Mouse (Mus musculus) thymus, postnatal 14 days (tissue): ENCODE measurements at regions not wholly inside any gene's neighbourhood (a gene's known extent, or its start where the extent isn't known, plus 50 kb on each side); places are given as distances from the start of the nearest gene placed in this dataset.

Experiments used
- DNase-seq: peaks from one replicate; pipeline ENCODE4 v3.0.0; 2021

DNA sequence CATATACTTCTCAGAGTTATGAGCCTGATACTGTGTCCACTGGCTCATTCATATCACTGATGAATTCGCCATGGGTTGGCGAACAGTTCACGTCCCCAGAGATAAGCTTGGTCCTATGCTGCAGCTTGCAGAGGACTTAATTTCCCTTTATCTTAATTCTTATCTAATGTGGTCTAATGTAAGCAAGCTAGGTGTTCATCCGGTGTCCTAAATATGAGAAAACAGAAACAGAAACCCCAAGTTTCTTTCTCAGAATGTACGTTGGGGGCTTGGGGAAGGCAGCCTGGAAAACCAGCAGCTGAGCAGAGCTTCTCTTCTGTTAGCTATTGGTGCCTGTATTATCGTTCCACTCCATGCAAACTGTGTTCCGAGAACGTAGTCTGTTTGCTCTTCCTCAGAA, 170.1 kb downstream of the 1700064H15Rik start:
- no peak for DNase-seq

DNA sequence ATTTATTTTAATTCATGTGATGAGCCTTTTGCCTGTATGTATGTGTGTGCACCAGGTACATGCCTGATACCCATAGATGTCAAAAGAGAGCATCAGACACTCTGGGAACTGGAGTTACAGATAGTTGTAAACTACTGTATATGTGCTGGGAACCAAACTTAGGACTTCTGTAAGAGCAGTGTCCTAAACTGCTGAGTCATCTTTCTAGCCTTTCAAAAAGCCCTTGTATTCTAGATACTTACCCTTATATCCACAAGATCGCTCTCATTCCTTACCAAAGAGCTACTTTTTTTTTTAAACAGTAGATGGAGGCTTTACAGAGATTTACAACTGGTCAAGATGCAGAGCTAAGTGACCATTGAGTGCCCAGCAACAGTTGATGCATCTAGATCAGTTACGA, 171.0 kb downstream of the 1700064H15Rik start:
- no peak for DNase-seq

DNA sequence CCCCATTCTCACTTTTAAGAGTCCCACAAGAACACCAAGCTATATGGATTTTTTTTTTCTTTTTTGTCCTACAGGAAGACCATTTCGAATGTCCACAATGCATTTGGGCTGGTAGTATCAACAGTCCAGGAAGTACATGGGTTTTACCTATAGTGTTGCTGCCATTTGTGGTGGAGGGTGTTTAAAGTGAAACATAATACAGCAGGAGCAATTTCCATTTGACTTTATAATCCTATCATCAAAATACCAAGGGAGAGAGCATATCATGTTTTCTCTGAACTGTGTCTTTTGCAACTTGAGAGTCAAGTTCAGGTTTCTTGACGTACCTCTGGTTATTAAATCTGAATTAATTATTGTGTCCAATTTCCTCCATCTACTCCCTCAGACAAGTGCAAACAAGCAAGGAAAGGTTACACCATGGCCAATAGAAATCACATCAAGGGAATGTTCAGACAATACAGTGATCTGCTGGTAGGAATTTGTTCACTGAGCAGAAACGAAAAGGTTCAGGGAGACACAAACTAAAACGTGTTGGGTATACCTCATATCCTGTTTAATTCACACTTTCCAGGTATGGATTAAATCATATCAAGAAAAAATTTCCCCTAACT, 172.5 kb downstream of the 1700064H15Rik start:
- DNase-seq: no peak

DNA sequence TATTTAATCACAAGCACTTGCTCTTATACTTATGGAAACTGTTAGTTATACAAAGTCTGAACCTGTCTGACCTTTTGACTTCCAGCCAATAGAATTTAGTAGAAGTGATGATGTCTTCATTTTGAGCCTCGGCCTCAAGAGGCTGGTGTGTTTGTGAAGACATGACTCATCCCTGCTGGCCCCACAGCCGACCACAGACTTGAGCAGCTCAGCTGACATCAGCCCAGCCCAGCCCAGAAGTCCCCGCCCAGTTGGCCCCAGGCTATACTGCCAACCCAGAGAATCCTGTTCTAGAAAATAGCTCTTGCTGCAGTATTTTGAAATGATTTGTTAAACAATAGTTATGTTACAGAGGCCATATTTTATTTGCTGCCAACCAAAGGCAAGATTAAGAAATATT, 177.5 kb downstream of the 1700064H15Rik start:
- DNase-seq: no peak

DNA sequence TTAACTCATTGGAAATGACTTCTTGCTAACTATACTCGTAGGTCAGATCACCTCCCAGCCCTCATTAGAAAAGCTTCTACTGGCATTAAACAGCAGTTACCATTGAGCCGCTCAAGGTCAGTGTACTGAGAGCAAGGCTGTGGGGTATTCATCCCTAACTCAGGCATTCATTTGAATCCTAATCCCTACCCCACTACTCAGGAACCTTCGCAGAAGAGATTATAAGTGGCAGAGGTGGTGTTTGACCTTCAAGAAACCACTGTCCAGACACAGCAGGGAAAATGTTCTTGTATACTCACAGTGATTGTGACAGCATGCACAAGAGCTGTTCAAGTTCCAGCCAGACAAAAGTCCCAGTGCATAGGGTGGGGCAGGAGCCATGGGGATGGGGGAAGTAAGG, 179.5 kb downstream of the 1700064H15Rik start:
- DNase-seq: no peak

DNA sequence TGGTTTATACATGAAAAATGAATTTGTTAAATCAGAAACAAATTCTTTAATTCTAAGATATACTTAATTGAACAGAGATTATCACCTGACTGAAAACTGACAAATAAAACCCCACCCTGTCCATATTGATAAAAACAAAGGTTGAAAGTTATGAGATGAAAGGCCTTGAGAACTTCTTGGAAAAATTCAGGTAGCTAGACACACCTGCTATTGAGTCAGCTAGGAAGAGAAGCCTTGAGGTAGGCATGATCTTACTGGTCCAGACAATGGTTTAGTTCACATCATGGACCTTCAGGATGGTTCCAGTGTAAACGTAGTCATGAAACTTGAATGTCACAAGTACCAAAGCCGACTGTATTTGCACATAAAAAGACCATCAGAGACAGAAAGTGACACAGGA, 180.3 kb downstream of the 1700064H15Rik start:
- DNase-seq: no peak

DNA sequence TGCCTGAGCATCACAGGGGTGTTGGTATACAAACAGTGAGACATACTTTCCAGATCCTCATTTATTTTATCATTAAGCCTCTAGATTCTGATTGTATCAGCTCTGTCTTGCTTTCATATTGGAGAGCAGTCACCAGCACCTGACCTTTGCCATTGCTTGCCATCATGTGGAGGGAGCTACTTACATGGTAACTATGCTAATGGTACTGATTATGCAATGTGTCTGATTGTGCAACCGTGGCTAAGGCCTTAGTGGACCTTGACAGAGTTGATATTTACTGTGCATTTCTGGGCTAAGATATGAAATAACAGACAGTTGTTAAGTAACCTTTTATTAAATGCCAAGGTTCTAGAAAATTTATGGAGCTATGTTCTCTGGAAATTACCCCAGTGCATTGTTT, 180.7 kb downstream of the 1700064H15Rik start:
- DNase-seq: no peak

DNA sequence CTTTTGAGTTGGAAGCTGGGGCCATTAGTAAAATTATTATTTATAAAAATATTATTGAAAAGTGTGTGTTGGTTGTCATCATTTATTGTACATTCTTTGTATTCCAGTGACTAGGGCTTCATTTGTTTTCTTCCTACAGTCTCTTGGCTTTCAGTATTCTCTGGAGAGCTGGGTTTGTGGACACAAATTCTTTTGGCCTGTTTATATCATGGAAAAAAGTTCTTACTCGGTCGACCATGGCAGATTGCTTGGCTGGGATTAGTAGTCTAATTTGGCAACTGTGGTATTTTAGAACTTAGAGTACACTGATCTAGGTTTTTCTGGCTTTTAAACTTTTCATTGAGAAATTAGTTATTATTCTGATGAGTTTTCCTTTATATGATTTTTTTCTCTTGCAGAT, 183.6 kb downstream of the 1700064H15Rik start:
- DNase-seq: no peak

DNA sequence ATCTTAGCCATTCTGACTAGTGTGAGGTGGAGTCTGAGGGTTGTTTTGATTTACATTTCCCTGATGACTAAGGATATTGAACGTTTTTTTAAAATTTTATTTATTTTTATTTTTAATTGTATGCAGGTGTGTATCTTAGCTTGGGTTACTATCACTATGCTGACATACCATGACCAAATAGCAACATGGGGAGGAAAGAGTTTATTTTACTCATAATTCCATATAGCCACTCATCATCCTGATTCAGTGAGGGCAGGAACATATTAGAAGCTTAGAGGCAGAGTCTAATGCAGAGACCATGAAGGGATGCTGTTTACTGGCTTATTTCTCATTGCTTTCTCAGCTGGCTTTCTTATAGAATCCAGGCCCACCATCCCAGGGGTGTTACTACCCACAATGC, 186.7 kb downstream of the 1700064H15Rik start:
- no peak for DNase-seq

DNA sequence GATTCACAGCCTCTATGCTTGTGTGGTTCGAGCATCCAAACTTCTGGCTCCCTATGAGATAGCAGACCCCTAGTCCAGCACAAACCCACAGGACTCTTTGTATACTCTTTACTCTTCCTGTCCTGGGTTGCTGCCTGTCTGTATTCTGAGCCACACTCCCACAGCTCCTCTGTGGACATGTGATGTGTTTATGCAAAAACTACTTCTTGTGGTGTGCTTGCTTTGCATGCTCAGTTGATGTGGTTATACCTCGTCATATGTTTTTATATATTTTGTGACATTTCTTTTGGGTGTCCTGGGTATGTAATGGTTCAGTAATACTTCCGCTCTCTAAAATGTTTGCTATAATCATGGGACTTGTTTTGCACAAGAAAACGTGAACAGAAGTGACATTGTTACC, 198.3 kb downstream of the 1700064H15Rik start:
- no peak for DNase-seq

DNA sequence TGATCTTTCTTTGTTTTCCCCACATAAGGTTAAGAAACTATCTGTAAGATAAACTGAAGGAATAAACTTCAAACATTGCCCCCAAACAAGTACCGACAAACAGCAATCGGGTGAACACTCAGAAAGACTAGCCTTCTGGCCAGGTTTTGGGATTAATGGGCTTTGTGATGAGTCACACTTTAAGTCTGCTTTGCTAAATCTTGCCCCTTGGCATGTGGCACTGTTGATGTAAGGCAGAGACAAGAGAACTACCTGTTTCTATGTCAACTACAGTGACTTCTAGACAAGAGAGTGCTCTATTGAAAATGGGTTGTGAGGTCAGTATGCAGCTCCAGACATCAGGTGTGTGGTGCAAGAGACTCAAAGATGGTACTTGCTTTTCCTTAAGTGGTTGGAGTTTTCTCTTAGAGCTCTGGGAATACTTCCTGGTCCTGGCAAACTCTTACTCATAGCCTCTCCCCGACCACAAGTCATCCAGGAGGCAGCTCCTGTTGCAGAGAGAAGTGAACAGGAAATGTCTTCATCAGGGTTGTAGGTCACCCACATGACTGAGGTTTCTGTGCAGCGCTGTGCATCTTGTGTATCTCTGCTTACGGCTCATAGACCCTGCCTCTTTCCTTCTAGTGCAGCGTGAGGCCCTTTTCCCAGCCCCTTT, 198.9 kb downstream of the 1700064H15Rik start:
- peak; percentile 30 for DNase-seq

DNA sequence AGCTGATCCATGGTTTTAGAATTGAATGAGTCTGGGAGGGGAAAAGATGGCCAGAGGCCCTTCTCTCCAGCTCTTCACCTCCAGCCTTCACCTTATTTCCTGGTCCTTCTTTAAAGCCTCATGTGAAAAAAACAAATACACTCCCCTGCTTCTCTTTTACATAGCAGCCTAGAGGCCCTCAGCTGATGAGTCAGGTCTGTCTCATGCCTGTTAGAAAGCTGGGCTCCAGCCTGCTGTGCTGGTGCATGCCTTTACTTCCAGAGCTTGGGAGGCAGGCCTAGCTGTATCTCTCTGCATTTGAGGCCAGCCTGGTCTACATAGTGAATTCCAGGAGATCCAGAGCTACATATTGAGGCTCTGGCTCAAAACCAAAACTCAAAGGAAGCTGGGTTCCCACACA, 199.5 kb downstream of the 1700064H15Rik start:
- no peak for DNase-seq

DNA sequence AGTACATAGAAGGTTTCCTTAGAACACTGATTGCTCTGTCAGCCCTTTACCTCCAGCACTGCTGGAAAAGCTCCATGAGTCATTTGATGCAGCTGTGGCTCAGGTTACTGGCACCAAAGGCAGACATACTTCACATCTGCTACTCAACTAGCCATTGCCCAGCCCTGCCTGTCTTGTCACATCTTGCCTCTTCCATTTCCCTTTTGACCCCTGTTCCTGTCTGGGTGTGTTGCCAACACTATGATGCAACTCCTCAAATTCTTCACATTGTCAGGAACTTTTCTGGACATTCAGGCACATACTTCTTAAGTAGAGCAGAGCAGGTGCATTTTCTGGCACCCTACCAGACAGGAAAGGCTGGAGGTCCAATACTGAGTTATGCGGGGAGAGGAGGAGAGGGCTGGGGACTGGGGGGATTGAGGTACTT, 202.3 kb downstream of the 1700064H15Rik start:
- no peak for DNase-seq

DNA sequence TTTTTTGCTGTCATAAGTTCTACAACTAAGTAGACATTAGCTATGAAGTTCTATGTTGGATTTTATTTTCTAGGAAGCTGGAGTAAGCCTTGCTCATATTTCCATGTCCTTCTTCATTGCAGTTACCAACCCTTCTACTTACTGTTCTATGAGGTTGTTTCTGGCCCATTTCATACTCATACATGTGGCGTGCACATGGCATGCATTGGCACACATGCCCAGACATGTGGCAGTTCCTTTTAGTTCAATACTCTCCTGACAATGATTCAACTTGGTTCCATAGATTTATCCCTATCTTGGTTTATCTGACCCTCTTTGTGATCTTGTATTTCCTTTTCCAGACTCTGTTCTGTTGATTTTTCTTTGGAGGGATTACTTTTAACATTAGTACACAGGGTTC, 203.2 kb downstream of the 1700064H15Rik start:
- DNase-seq: no peak

DNA sequence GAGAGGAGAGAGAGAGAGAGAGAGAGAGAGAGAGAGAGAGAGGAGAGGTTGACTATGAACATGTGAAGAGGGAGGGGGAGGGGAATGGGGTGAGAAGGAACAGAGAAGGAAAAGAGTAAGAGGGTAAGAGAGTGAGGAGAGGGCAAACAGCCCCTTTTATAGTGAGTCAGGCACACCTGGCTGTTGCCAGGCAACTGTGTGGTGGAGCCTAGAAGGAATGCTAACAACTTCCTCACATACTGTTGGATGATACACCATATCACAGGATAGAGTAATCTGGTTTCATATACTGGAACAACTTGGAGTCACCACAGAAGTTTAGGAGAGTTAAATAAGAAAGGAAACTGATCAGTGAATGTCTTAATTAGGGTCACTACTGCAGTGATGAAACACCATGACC, 204.1 kb downstream of the 1700064H15Rik start:
- DNase-seq: no peak

DNA sequence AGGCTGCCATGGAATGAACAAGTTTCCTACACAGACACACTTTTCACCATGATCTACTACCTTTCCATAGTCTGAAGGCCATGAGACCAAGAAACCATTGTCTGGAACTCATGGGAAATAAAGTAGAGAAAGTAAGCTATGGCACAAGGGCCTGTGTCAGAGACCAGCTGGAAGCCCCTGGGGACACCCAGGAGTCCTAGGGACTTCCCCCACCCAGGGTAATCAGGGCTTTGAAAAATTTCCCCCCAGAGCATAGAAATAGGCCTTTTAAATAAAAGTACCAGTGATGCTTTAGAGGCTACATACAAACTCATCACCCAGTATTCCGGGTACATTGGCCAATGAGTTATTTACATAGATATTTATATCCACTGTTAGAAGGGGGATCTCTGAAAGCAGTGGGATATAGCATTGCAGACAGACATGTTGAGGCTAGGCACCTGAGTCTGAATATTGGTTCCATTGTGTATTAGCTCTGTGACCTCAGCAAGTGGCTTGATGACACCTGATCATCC, 207.0 kb downstream of the 1700064H15Rik start:
- DNase-seq: no peak

DNA sequence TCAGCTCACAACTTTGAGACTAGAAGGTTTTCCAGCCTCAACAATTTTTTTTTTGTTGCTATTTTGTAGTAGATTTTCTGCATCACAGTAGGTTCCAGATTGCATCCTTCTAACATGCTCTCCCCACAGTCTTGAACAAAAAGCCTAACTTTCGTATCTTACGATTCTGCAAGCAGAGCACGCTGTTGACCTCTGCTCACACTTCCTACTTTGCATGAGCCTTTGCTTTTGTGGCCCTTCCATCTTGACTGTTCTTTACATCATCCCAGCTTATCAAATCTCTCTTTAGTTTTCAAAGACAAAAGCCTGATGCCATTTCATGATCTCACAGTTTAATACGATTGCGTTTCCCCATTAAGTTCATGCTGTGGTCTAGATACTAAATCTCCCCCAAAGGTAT, 207.6 kb downstream of the 1700064H15Rik start:
- DNase-seq: no peak

DNA sequence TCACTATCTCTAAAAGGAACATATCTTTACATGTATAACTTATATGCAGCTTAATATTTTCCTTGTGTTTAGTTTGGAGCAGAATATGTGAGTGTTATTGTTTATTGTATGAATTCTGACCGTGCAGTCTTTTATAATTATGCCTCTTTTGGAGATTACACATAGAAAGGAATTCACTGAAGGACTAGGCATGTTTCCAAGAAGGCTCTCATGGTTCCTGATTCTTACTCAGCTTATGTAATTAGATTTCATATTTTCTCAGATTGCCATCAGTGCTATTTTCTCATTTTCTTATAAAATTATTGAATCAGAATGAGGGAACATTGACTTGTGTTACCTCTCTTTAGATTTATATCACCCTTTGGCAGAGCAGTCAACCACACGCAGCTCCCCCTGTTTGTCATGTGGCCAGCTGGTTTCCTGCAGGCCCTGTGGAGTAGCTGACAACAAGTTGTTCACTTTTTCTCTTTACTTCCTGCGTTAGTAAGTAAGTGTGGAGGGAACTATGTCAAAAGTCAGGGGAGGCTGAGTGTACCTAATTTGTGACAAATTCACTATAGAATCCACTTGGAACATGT, 217.4 kb downstream of the 1700064H15Rik start:
- peak; percentile 63 for DNase-seq

DNA sequence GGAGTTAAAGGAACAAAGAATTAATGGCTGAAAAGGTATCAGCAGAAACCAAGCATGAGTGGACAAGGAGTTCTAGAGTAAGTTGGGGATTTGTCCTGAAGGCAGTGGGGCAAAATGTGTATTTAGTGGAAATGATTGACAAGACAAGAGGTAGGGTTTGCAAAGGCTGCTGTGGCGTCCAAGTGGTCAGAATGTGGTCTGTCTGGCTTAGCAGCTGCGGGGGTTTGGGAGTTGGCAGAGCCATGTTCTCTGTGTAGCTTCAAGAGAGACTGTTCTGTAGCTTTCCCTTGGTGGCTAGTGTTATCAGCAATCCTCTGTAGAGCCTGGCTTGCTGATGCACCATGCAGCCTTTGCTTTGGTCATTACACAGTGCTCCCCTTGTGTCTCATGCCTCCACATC, 220.2 kb downstream of the 1700064H15Rik start:
- DNase-seq: no peak

DNA sequence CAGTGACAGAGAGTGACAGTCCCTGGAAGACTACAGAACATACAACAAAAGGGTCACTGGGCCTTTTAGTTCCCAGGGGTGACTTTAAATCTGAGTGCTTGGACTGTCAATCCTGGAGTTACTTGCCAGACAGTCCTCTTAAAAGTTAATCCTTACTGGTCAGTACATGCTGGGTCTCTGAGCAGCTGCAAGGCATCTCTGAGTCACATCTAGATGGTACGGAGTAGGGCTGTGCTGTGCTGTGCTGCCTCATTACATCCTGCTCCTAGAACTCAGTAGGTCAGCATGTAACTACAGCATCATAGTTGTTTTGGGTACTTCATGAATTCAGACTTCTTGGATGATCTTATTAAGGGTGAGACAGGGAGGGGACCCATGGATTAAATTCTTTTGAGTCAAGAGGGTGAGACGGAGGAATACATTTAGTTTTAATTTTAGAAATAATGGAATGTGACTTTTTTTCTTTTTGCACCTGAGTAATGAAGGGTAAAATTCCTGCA, 220.8 kb downstream of the 1700064H15Rik start:
- no peak for DNase-seq

DNA sequence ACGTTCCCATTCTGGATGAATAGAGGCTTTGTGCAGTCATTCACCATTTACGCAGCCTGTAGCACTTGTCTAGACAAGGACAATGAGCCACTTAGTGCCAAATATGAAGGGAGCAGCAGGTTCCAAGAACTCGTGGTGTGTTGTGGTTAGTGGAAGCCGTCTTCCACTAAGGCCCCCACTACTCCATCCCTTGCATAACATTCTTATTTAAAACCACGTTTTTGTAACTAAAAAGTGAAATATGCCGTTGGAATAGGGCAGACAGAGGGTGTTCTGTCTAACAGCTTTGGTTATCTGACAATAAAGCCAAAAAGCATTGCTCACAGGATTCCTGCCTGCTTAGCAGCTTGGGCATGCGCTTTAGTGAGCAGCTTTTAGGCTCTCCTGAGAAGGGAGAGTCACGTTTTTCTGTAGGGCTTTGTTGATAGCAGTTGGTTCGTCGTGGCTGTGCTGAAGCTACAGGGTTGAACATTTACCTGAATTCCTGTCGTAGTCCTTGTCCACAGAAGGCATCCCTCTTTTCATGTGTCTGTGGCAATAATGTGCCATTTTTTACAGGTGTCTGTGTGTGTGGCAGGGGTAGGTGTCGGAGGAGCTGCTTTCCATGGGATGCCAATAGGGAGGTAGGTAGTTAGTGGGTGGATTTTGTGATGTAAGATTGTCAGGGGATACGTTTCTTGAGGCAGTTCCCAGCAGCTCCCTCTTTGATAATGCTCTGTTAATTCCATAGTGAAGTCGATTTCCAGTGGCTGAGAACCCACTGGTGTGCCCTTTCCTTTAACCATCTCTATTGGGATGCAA, 221.9 kb downstream of the 1700064H15Rik start:
- no peak for DNase-seq

DNA sequence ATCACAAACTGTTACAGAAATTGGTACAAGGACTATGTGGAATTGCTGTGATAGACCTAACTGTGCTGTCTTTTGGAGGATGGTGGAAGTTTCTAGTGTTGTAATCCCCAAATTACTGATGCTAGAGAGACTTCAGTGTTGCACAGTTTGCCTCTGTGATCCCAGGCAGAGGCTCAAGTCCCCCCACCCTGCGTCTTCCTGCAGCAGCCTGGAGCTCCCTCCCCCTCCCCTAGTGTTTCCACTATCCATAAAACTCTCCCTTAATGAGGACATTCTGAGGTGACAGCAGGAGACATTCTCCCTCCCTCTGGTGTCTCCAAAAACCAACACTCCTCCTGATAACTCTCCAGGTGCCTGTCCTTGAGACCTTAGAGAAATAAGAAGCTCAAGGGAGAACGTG, 242.8 kb downstream of the 1700064H15Rik start:
- no peak for DNase-seq

DNA sequence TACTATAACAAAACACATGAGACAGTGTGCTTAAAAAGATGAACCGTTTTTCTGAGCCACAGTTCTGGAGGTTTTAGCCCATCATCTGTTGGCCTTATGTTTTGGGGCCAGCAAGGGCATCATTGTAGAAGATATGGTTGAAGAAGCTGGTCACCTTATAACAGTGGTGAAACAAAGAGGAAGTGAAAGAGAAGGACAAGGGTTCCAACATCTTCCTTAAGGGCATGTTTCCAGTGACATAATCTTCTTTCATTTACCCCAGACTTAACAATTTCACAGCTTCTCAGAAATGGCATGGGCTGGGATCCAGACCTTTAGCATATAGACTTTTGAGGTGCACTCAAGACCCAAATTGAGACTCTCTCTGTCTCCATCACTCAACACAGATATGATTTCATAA, 259.5 kb downstream of the 1700064H15Rik start:
- DNase-seq: no peak
